Mouse (Mus musculus) kidney, embryonic 14.5 days (tissue): ENCODE data around the gene Ppil4. TPM values are rescaled to one million over a fixed set of nuclear protein-coding genes. Genes with fewer than 3 reads are reported as not detected.
"Not testable (repeated sequence)": the region's sequence is repeated elsewhere in the genome, so short reads cannot be mapped to it uniquely, and the experiment has no call there.

Experiments
- ATAC-seq: fragments of 200-750 bp; cut with Nextera tagmentation; 2 replicates; pipeline ENCODE4 v1.8.0; 2017; ENCODE audit warnings: moderate number of reproducible peaks, mild to moderate bottlenecking, moderate TSS enrichment, moderate library complexity; ENCODE audit not compliant: low FRiP score, low TSS enrichment
- H3K27ac ChIP-seq: fragments of 300-500 bp; sonication (generic); 2 replicates; pipeline ENCODE4 v1.5.1; 2014; ENCODE audit warnings: low read depth, mild to moderate bottlenecking, low read length, moderate library complexity, mixed read lengths
- H3K27me3 ChIP-seq: fragments of 300-500 bp; sonication (generic); 2 replicates; pipeline ENCODE4 v1.6.1; 2014; ENCODE audit warnings: mild to moderate bottlenecking, low read length; ENCODE audit not compliant: control insufficient read depth, insufficient read depth
- H3K36me3 ChIP-seq: fragments of 300-500 bp; sonication (generic); 2 replicates; pipeline ENCODE4 v1.6.1; 2014; ENCODE audit warnings: low read length, mixed read lengths; ENCODE audit not compliant: control insufficient read depth, insufficient read depth
- H3K4me1 ChIP-seq: fragments of 300-500 bp; sonication (generic); 2 replicates; pipeline ENCODE4 v1.6.1; 2014; ENCODE audit warnings: low read length, mixed read lengths; ENCODE audit not compliant: control insufficient read depth, insufficient read depth
- H3K4me2 ChIP-seq: fragments of 300-500 bp; sonication (generic); replicated peaks from 2 replicates; pipeline ENCODE4 v1.6.1; 2014; ENCODE audit warnings: low read depth, mild to moderate bottlenecking, low read length
- H3K4me3 ChIP-seq: fragments of 300-500 bp; sonication (generic); 2 replicates; pipeline ENCODE4 v1.5.1; 2014; ENCODE audit warnings: mild to moderate bottlenecking, low read length
- H3K9ac ChIP-seq: fragments of 300-500 bp; sonication (generic); 2 replicates; pipeline ENCODE4 v1.6.1; 2014; ENCODE audit warnings: low read depth, mild to moderate bottlenecking, low read length, moderate library complexity
- H3K9me3 ChIP-seq: fragments of 300-500 bp; sonication (generic); 2 replicates; pipeline ENCODE4 v1.6.1; 2016; ENCODE audit warnings: low read length; ENCODE audit not compliant: control insufficient read depth
- WGBS: fragments of 180-500 bp; shearing (Covaris S2); extraction: QIAGEN DNeasy Blood & Tissue Kit; methylation state at CpG from one replicate; pipeline ENCODE4 v1.1.7; 2014; 5-methylcytosine and 5-hydroxymethylcytosine counted together
- polyA plus RNA-seq: library from polyadenylated mRNA; unstranded; fragments of >200 nt; fragmentation: Nextera tagmentation; extraction: Ambion mirVana; gene quantifications from 2 replicates; pipeline ENCODE4 v1.2.1, GENCODE M21; 2014

Ppil4 gene
- 36.9 and 40.8 TPM in 2 replicates for polyA plus RNA-seq

DNA sequence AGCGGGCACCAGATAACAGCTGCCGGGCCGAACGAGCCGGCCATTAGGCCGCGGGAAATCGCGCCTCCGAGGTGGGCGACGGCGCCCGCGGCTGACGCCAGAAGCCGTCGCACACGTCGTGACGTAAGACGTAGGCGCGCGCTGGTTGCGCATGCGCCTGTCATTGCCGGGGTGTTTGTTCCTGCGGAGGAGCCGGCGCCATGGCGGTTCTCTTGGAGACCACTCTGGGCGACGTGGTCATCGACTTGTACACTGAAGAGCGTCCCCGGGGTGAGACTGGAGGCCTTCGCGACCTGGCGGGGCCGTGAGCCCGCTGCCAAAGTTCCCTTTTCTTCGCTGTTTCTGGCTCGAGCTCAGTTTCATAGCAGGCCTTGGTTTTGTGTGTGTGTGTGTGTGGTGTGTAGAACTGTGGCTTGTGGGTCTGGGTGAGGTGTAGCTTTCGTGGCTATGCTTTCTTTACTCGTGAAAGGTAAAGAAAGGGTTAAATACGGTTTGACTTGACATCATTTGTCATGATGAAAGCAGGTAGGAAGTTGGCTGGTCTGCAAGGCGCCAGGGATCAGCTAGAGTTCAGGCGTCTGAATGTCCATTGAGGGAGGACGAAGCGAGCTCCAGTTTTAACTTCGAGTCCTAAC, at the start of gene Ppil4, which contains the start of gene Ginm1:
Gene Ppil4, plus strand, starts transcription at position 141 of the 635 bp plus-strand sequence.
Gene Ginm1, minus strand, starts transcription at position 74 of the 635 bp plus-strand sequence.
- under 1% methylated on average over 52 of the region's 52 CpGs for WGBS
- peak within 1 kb of the TSS; percentile 83 for H3K9ac ChIP-seq
- peak within 1 kb of the TSS; percentile 78 for H3K4me2 ChIP-seq
- H3K27me3 ChIP-seq = no peaks in the 10 kb centered on the region
- peak within 1 kb of the TSS; percentile 85 for H3K4me3 ChIP-seq
- H3K27ac ChIP-seq = no peak within 1 kb of the TSS
- H3K36me3 ChIP-seq = peaks cover 29% of the 10 kb centered on the region; the same call in 1 of the 2 replicates
- peak; percentile 95 for ATAC-seq
- no peaks in the 10 kb centered on the region for H3K9me3 ChIP-seq
- peaks cover 12% of the 10 kb centered on the region; the same call in 1 of the 2 replicates for H3K4me1 ChIP-seq

DNA sequence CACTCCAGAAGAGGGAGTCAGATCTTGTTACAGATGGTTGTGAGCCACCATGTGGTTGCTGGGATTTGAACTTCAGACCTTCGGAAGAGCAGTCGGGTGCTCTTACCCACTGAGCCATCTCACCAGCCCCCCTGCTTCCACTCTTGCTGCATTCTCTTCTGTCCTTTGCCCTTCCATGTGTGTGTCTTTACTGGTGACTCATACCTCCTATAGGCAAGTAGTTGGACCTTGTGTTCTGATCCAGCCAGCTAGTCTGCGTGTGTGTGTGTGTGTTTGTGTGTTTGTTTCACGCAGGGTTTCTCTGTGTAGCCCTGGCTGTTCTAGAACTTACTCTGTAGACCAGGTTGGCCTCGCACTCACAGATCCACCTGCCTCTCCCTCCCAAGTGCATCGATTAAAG, 47.2 kb upstream of the Ppil4 start:
- H3K27me3 ChIP-seq, H3K9me3 ChIP-seq, H3K27ac ChIP-seq, ATAC-seq, H3K4me3 ChIP-seq, H3K4me1 ChIP-seq, H3K4me2 ChIP-seq, H3K9ac ChIP-seq: not testable (repeated sequence)
- peaks cover 67% of the 10 kb centered on the region for H3K36me3 ChIP-seq
- 97% methylated on average over 6 of the region's 6 CpGs for WGBS

DNA sequence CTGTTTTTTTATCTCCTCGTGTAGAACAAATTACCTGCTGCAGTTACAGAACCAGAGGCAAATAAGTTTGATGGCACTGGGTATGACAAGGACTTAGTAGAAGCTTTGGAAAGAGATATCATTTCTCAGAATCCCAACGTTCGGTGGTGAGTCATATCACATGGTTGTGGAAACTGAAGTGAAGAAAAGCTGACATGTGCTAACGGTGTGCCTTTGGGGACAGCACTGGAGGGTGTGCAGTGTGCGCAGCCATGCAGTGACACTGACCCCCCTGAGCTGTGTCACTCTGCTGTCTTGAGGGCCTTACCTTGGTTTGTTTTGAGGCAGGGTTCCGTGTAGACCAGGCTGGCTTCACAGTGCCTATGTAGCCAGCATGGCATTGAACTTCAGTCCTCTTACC, 43.9 kb upstream of the Ppil4 start:
- H3K36me3 ChIP-seq = peaks cover 70% of the 10 kb centered on the region
- no peak overlapping the region for H3K9ac ChIP-seq
- no peak overlapping the region for H3K4me3 ChIP-seq
- H3K9me3 ChIP-seq = no peaks in the 10 kb centered on the region
- WGBS = 94% methylated on average over 6 of the region's 6 CpGs
- no peaks in the 10 kb centered on the region for H3K4me1 ChIP-seq
- ATAC-seq = no peak
- H3K27me3 ChIP-seq = no peaks in the 10 kb centered on the region
- no peak overlapping the region for H3K27ac ChIP-seq
- no peak overlapping the region for H3K4me2 ChIP-seq

DNA sequence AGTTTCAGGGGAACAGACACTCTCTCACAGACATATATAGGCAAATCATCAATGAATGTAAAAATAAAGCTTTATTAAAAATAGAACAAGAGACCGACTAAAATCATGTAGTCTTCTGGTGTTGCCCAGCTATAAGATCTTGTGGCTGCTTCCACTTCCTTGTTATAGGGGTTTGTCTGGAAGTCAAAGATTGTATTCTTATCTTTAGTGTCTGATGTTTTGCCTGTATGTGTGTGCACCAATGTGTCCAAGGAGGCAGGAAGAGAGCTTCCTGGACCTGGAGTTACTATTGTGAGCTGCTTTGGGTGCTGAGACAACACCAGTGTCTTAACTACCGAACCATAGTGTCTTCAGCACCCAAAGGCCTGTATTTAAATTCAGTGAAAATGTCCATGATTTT, 35.1 kb upstream of the Ppil4 start:
- ATAC-seq = no peak
- Histone ChIP-seq H3K4me2 (no peak overlapping the region), H3K9me3 (no peaks in the 10 kb centered on the region), H3K4me1 (no peaks in the 10 kb centered on the region), H3K36me3 (peaks cover 65% of the 10 kb centered on the region), H3K27ac (no peak overlapping the region), H3K27me3 (no peaks in the 10 kb centered on the region), H3K9ac (no peak overlapping the region), H3K4me3 (no peak overlapping the region)
- 96% methylated on average over 2 of the region's 2 CpGs for WGBS

DNA sequence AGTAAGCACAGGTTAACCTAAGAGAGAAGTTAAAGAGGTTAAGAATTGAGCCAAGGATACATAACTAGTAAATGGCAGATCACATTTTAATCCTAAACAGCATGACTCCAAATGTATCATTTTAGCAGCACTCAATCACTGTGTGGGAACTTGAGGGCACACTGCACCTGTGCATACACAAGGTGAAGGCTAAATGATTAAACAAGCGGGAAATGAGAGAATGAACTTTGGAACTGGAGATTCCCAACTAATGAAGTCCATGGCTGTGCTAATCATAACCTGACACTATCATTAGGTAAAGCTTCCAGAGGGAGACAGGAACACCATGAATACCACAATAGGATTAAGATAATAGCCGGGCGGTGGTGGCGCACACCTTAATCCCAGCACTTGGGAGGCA, 20.3 kb upstream of the Ppil4 start:
- Histone ChIP-seq H3K4me2 (no peak overlapping the region), H3K4me3 (no peak overlapping the region), H3K4me1 (no peaks in the 10 kb centered on the region), H3K27ac (no peak overlapping the region), H3K27me3 (no peaks in the 10 kb centered on the region), H3K36me3 (peaks cover 60% of the 10 kb centered on the region), H3K9me3 (no peaks in the 10 kb centered on the region), H3K9ac (no peak overlapping the region)
- no peak for ATAC-seq
- WGBS = 95% methylated on average over 4 of the region's 4 CpGs

DNA sequence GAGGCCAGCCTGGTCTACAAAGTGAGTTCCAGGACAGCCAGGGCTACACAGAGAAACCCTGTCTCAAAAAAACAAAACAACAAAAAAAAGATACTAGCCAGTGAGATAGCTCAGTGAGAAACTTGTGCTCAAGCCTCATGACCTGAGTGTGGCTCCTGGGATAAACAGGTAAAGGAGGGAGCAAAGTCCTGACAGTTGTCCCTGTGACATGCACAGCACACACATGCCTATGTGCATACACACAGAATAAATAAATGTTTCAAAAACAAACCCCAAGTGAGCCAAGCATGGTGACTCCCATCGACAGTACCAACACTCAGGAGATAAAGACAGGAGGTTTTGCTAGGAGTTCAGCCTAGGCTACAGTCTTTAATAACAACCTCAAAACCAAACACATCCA, 19.9 kb upstream of the Ppil4 start:
- H3K4me3 ChIP-seq = no peak overlapping the region
- no peak overlapping the region for H3K4me2 ChIP-seq
- no peaks in the 10 kb centered on the region for H3K27me3 ChIP-seq
- H3K27ac ChIP-seq = no peak overlapping the region
- H3K9ac ChIP-seq = no peak overlapping the region
- H3K4me1 ChIP-seq = no peaks in the 10 kb centered on the region
- no peaks in the 10 kb centered on the region for H3K9me3 ChIP-seq
- H3K36me3 ChIP-seq = peaks cover 59% of the 10 kb centered on the region
- 95% methylated on average over 1 of the region's 1 CpGs for WGBS
- ATAC-seq = no peak

DNA sequence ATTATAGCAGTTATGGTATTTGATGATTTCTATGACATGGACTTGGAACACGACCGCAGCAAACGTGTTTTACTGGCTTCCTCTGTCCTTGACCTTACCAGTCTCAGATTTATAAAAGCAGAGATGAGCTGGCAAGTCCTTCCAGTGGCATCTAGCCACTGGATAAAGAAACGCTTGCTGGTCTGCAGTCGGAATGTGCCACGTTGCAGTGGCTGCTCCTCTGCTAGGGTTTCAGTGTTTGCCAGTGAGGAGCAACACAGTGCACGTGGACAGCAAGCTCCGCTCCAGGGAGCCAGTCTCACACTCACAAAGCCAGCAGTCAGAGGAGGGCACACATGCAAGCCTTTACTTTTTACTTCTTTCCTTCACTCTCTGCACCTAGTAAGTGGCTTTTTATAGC, 17.3 kb upstream of the Ppil4 start:
- H3K9ac ChIP-seq = no peak overlapping the region
- peaks cover 40% of the 10 kb centered on the region for H3K36me3 ChIP-seq
- ATAC-seq = no peak
- H3K27ac ChIP-seq = no peak overlapping the region
- H3K4me1 ChIP-seq = peaks cover 3% of the 10 kb centered on the region; the same call in 1 of the 2 replicates
- no peaks in the 10 kb centered on the region for H3K27me3 ChIP-seq
- H3K4me3 ChIP-seq = no peak overlapping the region
- WGBS = 94% methylated on average over 8 of the region's 8 CpGs
- H3K4me2 ChIP-seq = no peak overlapping the region
- no peaks in the 10 kb centered on the region for H3K9me3 ChIP-seq

DNA sequence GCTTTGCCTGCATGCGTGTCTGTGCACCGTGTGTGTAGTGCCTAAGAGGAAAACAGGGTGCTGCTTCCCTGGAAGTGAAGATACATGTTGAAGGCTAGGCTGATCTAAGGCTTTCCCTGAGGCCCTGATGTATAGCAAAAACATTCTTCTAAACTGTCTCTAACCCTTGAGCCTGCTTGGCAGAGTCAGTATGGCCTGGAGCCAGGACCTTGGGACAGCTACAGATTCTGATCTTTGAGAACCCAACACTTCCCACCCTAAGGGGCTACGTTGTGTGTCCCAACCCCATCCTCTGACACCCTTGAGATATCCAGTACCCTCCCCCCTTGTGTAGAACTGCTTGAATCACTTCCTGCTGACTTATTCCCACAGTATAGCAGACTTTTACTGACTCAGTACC, 14.3 kb upstream of the Ppil4 start:
- no peaks in the 10 kb centered on the region for H3K9me3 ChIP-seq
- no peaks in the 10 kb centered on the region for H3K27me3 ChIP-seq
- H3K27ac ChIP-seq = no peak overlapping the region
- peaks cover 3% of the 10 kb centered on the region; the same call in 1 of the 2 replicates for H3K4me1 ChIP-seq
- 90% methylated on average over 3 of the region's 3 CpGs for WGBS
- no peak overlapping the region for H3K9ac ChIP-seq
- H3K4me3 ChIP-seq = no peak overlapping the region
- peaks cover 19% of the 10 kb centered on the region; the same call in 1 of the 2 replicates for H3K36me3 ChIP-seq
- ATAC-seq = no peak
- no peak overlapping the region for H3K4me2 ChIP-seq

DNA sequence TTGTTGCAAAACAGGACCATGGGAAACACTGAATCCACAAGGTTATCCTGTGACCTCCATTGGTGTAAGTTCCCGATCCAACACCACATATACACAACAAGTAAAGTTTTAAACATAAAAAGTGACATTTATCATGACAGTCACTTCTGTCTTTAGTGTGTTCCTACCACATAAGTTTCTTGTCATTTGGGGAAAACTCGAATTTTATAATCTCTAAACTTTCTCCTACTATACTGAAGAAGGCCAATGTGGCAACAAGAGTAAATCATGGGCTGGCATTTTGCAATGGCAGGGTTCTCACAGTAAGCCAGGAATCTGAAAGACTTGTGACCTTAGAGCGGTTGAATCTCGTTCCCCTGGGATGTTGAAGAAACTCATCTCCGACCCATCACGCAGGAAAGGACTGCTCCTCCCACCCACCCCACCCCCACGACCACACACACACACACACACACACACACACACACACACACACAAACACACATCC, 12.9 kb upstream of the Ppil4 start:
- Histone ChIP-seq H3K36me3 (peaks cover 12% of the 10 kb centered on the region; the same call in 1 of the 2 replicates), H3K9me3 (no peaks in the 10 kb centered on the region), H3K4me1 (peaks cover 3% of the 10 kb centered on the region; the same call in 1 of the 2 replicates), H3K9ac (peak overlapping the region; percentile 73), H3K27me3 (no peaks in the 10 kb centered on the region), H3K4me2 (peak overlapping the region; percentile 82), H3K4me3 (peak overlapping the region; percentile 81), H3K27ac (no peak overlapping the region)
- 16% methylated on average over 7 of the region's 7 CpGs for WGBS
- ATAC-seq = no peak; the same call in 1 of the 2 replicates
